Mouse (Mus musculus) E14TG2a.4 (cell line): ENCODE measurements around the gene Syngr3.

Experiments
- CTCF ChIP-seq: conservative IDR thresholded peaks from 2 replicates; pipeline ENCODE4 v1.5.1; 2014; ENCODE audit warnings: low read length
- NANOG ChIP-seq: IDR thresholded peaks from 2 replicates; pipeline ENCODE4 v1.6.1; 2014; ENCODE audit warnings: borderline replicate concordance, low read length, mixed read lengths
- POU5F1 ChIP-seq: IDR thresholded peaks from 2 replicates; pipeline ENCODE4 v1.6.1; 2014; ENCODE audit warnings: low read length, borderline replicate concordance

- no peak for TF ChIP-seq NANOG
- no peak for TF ChIP-seq POU5F1
- no peak for TF ChIP-seq CTCF
Measured at GRCm38 (mm10) chr17:24728184-24728583, 38.4 kb upstream of the Syngr3 start.
